Mouse (Mus musculus) olfactory bulb, adult 2 months (tissue): ENCODE measurements around the gene Intu. TPM values are rescaled to one million over a fixed set of nuclear protein-coding genes. Genes with fewer than 3 reads are reported as not detected.

Experiments used
- H3K27ac ChIP-seq: fragments of 200-500 bp; 2 replicates; pipeline ENCODE4 v1.5.1; 2012; ENCODE audit warnings: low read depth, low read length; ENCODE audit not compliant: insufficient read depth
- H3K4me1 ChIP-seq: fragments of 200-500 bp; 2 replicates; pipeline ENCODE4 v1.6.1; 2012; ENCODE audit warnings: low read length; ENCODE audit not compliant: control insufficient read depth, insufficient read depth
- H3K4me3 ChIP-seq: fragments of 200-500 bp; 2 replicates; pipeline ENCODE4 v1.5.1; 2012; ENCODE audit warnings: mild to moderate bottlenecking, low read depth, low read length, moderate library complexity; ENCODE audit not compliant: insufficient read depth
- CTCF ChIP-seq: fragments of 200-500 bp; IDR thresholded peaks from 2 replicates; pipeline ENCODE4 v1.5.1; 2012; ENCODE audit warnings: low read depth, mild to moderate bottlenecking, low read length, moderate library complexity; ENCODE audit not compliant: insufficient read depth
- POLR2A ChIP-seq: fragments of 200-500 bp; IDR thresholded peaks from 2 replicates; pipeline ENCODE4 v1.6.1; 2012; ENCODE audit warnings: mild to moderate bottlenecking, low read depth, low read length, moderate library complexity; ENCODE audit not compliant: insufficient read depth
- WGBS: fragments of 180-500 bp; shearing (Covaris S2); methylation state at CpG from one replicate; pipeline ENCODE4 v1.1.7; 2018; 5-methylcytosine and 5-hydroxymethylcytosine counted together
- polyA plus RNA-seq: library from polyadenylated mRNA; stranded (reverse); fragments of >200 nt; gene quantifications from 2 replicates; pipeline ENCODE4 v1.2.4, GENCODE M21; 2012; ENCODE audit warnings: low replicate concordance; ENCODE audit not compliant: missing spikeins, insufficient read depth, insufficient read length

Intu gene
- polyA plus RNA-seq, 1 experiment = not detected

GRCm38 (mm10) chr3:40668889-40669288 is 137.8 kb downstream of the Intu start:
- TF ChIP-seq POLR2A (no peak), CTCF (no peak)
- Histone ChIP-seq H3K4me1 (no peaks in the 10 kb centered on the region), H3K27ac (no peak overlapping the region), H3K4me3 (no peak overlapping the region)
- WGBS = 86% methylated on average over 6 of the region's 6 CpGs

GRCm38 (mm10) chr3:40669395-40669794 is 138.3 kb downstream of the Intu start:
- H3K27ac ChIP-seq = no peak overlapping the region
- H3K4me1 ChIP-seq = no peaks in the 10 kb centered on the region
- TF ChIP-seq CTCF = no peak
- TF ChIP-seq POLR2A = no peak
- no peak overlapping the region for H3K4me3 ChIP-seq
- 78% methylated on average over 3 of the region's 3 CpGs for WGBS

- no peak for TF ChIP-seq CTCF
- no peak for TF ChIP-seq POLR2A
- Histone ChIP-seq H3K4me1 (no peaks in the 10 kb centered on the region), H3K27ac (no peak overlapping the region), H3K4me3 (no peak overlapping the region)
- WGBS = 34% methylated on average over 1 of the region's 1 CpGs
These were observed 142.4 kb downstream of the Intu start for GRCm38 (mm10) chr3:40673515-40673914.

- Histone ChIP-seq H3K27ac (no peak overlapping the region), H3K4me1 (no peaks in the 10 kb centered on the region), H3K4me3 (no peak overlapping the region)
- WGBS = 76% methylated on average over 8 of the region's 8 CpGs
- TF ChIP-seq POLR2A (no peak), CTCF (no peak)
These were observed 143.9 kb downstream of the Intu start for GRCm38 (mm10) chr3:40674873-40675405.

GRCm38 (mm10) chr3:40678856-40679255 is 147.8 kb downstream of the Intu start:
- H3K27ac ChIP-seq = no peak overlapping the region
- WGBS = 81% methylated on average over 1 of the region's 1 CpGs

GRCm38 (mm10) chr3:40682404-40682803 is 151.3 kb downstream of the Intu start:
- Histone ChIP-seq H3K4me3 (no peak overlapping the region), H3K27ac (peak overlapping the region; percentile 56), H3K4me1 (peaks cover 10% of the 10 kb centered on the region)
- 18% methylated on average over 11 of the region's 11 CpGs for WGBS
- TF ChIP-seq CTCF (no peak), POLR2A (no peak)

More at GRCm38 (mm10) chr3:40678856-40679255, 147.8 kb downstream of the Intu start:
- H3K4me3 ChIP-seq = no peak overlapping the region
- H3K4me1 ChIP-seq = peaks cover 10% of the 10 kb centered on the region
- no peak for TF ChIP-seq POLR2A
- TF ChIP-seq CTCF = no peak

GRCm38 (mm10) chr3:40683171-40683570 is 152.1 kb downstream of the Intu start:
- H3K4me1 ChIP-seq = peaks cover 10% of the 10 kb centered on the region
- no peak for TF ChIP-seq POLR2A
- no peak for TF ChIP-seq CTCF
- H3K27ac ChIP-seq = no peak overlapping the region
- no peak overlapping the region for H3K4me3 ChIP-seq
- 86% methylated on average over 18 of the region's 18 CpGs for WGBS

- H3K4me1 ChIP-seq = peaks cover 10% of the 10 kb centered on the region
- TF ChIP-seq POLR2A (no peak), CTCF (no peak)
- no peak overlapping the region for H3K4me3 ChIP-seq
- no peak overlapping the region for H3K27ac ChIP-seq
- WGBS = 56% methylated on average over 3 of the region's 3 CpGs
These were observed 154.9 kb downstream of the Intu start for GRCm38 (mm10) chr3:40685855-40686515.

- no peak overlapping the region for H3K27ac ChIP-seq
- no peak overlapping the region for H3K4me3 ChIP-seq
- no peak for TF ChIP-seq CTCF
- no peak for TF ChIP-seq POLR2A
- 48% methylated on average over 9 of the region's 9 CpGs for WGBS
- peaks cover 10% of the 10 kb centered on the region for H3K4me1 ChIP-seq
These were observed 155.8 kb downstream of the Intu start for GRCm38 (mm10) chr3:40686836-40687235.

- H3K4me1 ChIP-seq = peaks cover 6% of the 10 kb centered on the region
- no peak overlapping the region for H3K27ac ChIP-seq
- TF ChIP-seq CTCF = no peak
- TF ChIP-seq POLR2A = no peak
- 69% methylated on average over 3 of the region's 3 CpGs for WGBS
- no peak overlapping the region for H3K4me3 ChIP-seq
These were observed 156.5 kb downstream of the Intu start for GRCm38 (mm10) chr3:40687588-40687987.
